Mouse (Mus musculus): ENCODE data around the gene Elovl7.

GRCm38 (mm10) chr13:108207447-108207846 lies 6.8 kb upstream of the Elovl7 start:
- TF ChIP-seq GATA1 (IDR thresholded peaks at IDR 0.05; ENCODE audit: borderline replicate concordance, low read length) (no peak), FLI1 (IDR thresholded peaks at IDR 0.05; ENCODE audit: low read length) (no peak)

All from megakaryocyte, embryonic 14.5 days (primary cell).